Mouse (Mus musculus) monocyte, adult 2 months (primary cell): Measurements from ENCODE around the gene Adgrg1.

Experiments
- DNase-seq, 2 experiments: peaks; one replicate each; pipeline ENCODE4 v3.0.0; 2022; ENCODE audit warnings: low spot score in 2 of 2, low read depth in 1 of 2

Gene Adgrg1

GRCm38 (mm10) chr8:94976651-94977417, 2.3 kb downstream of the Adgrg1 start:
- DNase-seq, result no peak

DNA sequence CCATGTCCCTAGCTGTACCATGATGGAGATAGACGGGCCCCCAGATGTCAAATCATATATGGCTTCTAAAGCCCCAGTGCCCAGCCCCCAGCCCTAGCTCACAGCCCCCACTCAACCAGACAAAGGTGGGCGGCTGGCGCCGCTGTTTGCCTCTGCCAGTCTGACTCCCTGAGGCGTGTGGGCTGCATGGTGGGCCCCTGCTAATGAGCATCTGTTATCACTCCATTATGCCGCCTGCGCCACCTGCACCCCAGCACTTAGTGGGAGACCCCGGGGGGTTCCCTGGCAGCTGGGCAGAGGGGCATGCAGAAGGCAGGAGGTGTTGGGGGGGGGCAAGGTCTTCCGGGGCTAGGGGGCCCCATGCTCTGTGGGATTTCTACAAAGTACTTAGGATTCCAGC, 3.6 kb downstream of the Adgrg1 start:
- DNase-seq, result no peak

DNA sequence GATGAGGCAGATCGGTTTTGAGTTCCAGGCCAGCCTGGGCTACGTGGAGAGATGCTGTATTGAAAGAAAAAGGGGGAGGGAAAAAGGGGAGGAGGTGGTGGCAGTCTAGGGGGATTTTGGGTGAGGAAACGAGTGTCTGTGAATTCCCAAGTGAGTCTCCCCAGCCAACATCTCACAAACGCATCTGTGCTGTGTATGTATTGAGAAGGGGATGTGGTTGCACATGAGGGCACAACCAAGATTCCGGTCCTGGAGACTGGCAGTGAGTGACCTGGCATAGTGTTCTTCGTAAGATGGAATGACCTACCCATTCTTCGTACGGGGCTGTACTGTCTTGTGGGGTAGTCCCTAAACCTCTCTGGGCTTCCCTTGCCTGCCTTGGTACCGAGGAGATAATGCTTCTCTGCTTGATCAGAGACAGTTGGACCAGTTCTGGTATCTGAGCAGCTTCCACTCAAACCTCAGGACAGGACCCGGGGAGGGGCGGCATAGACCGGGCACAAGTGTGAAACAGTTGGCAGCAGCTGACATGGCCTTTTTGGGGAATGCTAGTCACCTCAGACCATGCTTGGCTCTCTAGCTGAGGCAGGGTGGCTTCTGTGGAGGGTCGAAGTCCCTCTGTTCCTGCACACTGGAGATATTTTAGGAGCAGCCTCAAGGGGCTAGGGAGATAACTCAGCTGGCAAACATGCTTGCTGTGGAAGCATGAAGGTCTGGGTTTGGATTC, 4.2 kb downstream of the Adgrg1 start:
- DNase-seq, result no peak

GRCm38 (mm10) chr8:94980176-94980575, 5.6 kb downstream of the Adgrg1 start:
- DNase-seq, result no peak

DNA sequence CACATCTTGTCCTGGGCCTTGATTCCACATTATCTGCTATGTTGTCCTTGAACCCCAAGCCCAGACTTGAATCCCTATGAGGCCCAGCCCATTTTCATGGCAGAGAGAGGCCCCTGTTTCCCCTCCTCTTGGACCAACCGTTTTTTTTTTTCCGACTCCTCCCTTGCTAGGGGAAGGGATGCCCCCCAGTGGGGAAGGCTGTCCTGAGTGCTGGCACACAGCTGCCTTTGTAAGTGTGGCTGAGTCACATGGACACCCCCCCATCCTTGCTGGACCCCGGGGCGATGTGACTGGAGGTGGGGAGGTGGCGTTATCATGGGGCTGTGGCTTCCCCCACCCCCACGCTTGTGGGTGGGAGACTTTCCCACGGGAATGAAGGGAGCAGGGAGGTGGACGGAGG, 6.4 kb downstream of the Adgrg1 start:
- DNase-seq, result no peak

- DNase-seq, result no peak
Observed at GRCm38 (mm10) chr8:94981848-94982247, 7.3 kb downstream of the Adgrg1 start.

DNA sequence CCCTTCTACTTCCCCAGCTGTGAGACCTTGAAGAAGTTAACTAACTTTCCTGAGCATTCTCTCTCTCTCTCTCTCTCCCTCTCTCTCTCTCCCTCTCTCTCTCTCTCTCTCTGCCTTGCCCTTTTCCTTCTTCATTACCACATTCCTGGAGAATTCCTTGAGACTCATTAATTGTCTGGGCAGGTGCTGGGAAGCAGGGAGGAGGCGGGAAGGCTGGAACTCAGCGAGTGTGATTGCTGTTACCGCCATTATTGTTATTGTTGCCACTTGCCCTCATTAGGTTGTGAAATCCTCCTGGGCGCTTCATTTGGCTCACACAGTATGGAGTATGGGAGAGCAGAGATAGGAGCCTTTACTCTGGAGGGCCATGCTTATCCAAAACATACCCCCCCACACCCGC, 8.6 kb downstream of the Adgrg1 start:
- no peak for DNase-seq

DNA sequence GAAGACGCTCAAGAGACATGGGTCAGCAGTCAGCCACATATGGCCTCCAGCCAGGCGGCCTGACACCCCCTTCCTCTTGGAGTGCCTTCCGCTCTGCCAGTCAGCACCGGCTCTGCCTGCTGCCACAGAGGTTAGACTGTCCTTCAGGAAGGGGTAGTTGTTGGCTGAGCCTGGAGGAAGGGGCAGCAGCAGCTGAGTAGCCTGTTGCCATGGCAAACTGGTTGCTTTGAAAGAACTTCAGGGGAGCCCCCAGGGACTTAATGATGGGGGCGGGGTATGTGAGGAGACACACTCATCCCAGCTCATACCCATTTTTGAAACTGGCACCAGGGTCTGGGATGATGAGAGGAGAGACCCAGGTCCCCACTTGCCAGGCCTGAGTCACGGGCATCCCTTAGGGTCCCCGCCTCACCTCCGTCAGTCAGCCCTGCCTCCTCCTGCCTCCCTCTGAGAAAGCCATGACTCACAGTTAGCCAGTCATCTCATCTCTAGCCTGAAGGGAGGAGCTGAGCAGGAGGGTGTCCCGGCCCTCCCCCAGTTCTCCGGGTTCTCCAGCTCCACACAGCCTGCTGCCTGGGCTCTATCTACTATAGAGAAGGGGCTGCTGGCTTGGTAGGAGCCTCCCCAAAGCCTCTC, 9.4 kb downstream of the Adgrg1 start:
- no peak for DNase-seq

GRCm38 (mm10) chr8:94985023-94985422, 10.5 kb downstream of the Adgrg1 start:
- DNase-seq, result no peak

GRCm38 (mm10) chr8:94986676-94987075, 12.1 kb downstream of the Adgrg1 start:
- no peak for DNase-seq

- DNase-seq, result no peak
Observed at GRCm38 (mm10) chr8:94987553-94987952, 13.0 kb downstream of the Adgrg1 start.

DNA sequence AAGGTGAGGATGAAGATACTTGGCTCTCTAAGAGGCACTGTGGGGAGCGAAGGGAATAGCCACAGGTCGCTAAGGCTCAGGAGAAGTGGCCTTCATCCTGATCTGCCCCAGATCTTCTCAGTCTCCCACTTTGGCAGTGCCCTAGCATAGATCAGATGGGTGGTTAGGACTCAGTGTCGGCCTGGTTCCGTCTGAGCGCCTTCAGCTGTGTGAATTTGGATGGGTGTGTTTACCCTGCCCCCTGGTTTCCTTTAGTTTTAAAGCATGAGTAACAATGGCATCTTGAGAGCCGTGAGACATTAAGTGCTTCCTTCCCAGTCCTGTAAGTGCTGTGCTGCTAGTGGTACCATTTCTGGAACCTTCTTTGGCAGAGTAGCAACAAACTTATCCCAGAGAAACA, 14.1 kb downstream of the Adgrg1 start:
- DNase-seq, result no peak

DNA sequence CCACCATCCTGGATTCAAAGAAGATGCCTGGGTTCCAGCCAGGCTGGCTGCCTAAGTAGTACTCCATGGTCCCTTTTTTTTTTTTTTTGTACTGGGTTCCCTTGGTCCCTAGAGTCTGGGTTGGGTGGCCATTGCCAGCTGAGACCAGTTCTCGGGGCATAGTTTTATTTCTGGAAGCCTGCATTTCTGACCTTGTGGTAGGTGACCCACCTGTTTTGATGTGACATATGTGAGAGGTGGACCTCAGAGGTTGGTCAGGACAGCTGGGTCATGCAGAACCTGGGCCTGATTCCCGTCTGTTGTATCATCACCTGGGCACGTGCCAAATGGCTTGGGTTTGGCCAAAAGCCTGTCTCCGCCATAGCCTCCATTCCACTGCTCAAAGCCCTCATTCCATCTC, 15.2 kb downstream of the Adgrg1 start:
- DNase-seq, result no peak

GRCm38 (mm10) chr8:94990598-94991453, 16.3 kb downstream of the Adgrg1 start:
- no peak for DNase-seq

- DNase-seq, result no peak
Observed at GRCm38 (mm10) chr8:94991454-94991994, 17.0 kb downstream of the Adgrg1 start.

GRCm38 (mm10) chr8:94992010-94992409, 17.5 kb downstream of the Adgrg1 start:
- DNase-seq, result no peak

DNA sequence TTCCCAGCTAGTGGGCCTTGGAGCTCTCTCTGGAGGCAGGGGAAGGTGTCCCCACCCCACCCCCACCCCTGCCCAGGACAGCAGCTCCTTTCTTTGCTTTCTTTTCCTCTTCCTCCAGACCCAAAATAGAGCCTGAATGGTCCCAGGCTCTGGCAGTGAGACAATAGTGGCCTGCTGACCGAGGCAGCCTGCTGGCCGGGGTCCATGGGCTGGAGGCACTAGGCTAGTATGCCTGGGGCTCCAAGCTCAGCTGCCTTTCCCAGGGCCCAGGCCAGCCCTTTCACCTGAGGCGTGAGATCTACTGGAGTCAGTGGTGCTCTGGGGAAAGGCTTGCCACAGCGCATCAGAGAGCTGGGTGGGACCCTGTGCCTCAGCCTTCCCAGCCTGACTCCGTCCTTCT, 18.0 kb downstream of the Adgrg1 start:
- DNase-seq, result no peak

GRCm38 (mm10) chr8:94992996-94993724, 18.6 kb downstream of the Adgrg1 start:
- DNase-seq, result no peak

DNA sequence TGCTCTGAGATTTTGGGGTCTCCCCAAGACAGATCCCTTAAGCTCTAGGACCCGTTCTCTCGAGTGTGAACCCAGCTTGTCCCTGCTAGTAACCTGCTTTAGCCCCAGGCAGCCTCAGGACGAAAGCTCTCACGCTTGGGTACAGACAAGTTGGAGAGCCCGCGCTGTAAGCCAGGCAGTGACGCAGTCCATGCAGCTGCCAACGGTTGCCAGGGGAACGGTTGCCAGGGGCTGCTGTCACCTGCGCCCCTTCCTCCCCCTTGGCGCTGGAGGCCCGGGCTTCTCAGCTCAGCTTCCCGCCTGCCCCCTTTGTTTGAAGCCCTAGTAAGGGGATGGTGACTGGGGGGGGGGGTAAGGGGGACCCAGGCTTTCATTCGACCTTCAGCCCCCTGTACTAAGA, 19.5 kb downstream of the Adgrg1 start:
- DNase-seq, result no peak

DNA sequence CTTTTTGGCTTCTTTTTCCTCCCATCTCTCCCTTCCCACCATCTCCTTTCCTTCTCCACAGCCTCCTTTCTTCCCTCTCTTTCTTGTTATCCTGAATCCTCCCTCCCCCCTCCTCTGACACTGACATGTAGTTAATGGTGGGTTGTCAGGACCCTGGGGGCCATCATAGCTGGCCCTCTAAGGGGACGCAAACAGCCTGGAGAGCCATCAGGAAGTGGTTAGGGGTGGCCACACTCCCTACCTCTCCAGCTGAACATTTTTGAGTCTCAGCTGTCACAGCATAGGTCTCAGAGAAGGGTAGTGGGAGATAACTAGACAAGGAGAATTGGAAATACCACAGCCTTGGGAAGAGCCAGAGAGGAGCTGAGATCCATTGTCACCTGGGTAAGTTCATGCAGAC, 20.0 kb downstream of the Adgrg1 start:
- DNase-seq, result no peak
